Comparison of ENCODE assay signal across 10 mouse cellular contexts in genomic region chr11:84706692-84707091, GRCm38 (mm10).
A peak's percentile ranks its signal among the peaks of the same experiment; 100 is the strongest.
DNase-seq lines count a peak whose midpoint lies in the region; ATAC-seq and TF ChIP-seq lines count a peak whose summit lies in the region.
"Had no signal": no experiment of that assay in that cellular context is flagged by ENCODE, and none has a peak within 500 bp of the region (broad histone marks: within the 10 kb centered on the region; RNA-seq: fewer than 3 reads in every experiment).

No protein-coding gene starts in this region.

- 38% methylated on average over 6 of the region's 6 CpGs for WGBS in kidney, embryonic 15.5 days
- 32% methylated on average over 6 of the region's 6 CpGs for WGBS in midbrain, embryonic 13.5 days

- H3K9me3 ChIP-seq in kidney, embryonic 15.5 days (replicated peaks): no peaks in the 10 kb centered on the region
- no peaks in the 10 kb centered on the region for H3K9me3 ChIP-seq in midbrain, embryonic 13.5 days
- H3K9me3 ChIP-seq: intestine, embryonic 15.5 days; limb, embryonic 15.5 days had no signal

- H3K9ac ChIP-seq in kidney, embryonic 15.5 days: no peak overlapping the region
- no peak overlapping the region for H3K9ac ChIP-seq in midbrain, embryonic 13.5 days (replicated peaks)
- H3K9ac ChIP-seq: intestine, embryonic 15.5 days; limb, embryonic 15.5 days had no signal

- TF ChIP-seq POLR2A in brain, embryonic 14.5 days (IDR thresholded peaks at IDR 0.05; ENCODE audit: borderline replicate concordance, extremely low read depth, insufficient read depth, insufficient read length, poor library complexity, severe bottlenecking): no peak

- intact Hi-C loops in left cerebral cortex, adult 2 months (cut with DNase I): no loop called here

- no peak overlapping the region for H3K4me3 ChIP-seq in kidney, embryonic 15.5 days (replicated peaks)
- H3K4me3 ChIP-seq in midbrain, embryonic 13.5 days (replicated peaks): no peak overlapping the region
- H3K4me3 ChIP-seq in left cerebral cortex, adult 2 months: no peak overlapping the region
- H3K4me3 ChIP-seq: intestine, embryonic 15.5 days; limb, embryonic 15.5 days had no signal

- peak; percentile 13 for DNase-seq in kidney, postnatal 10 days
- peak; percentile 78 for DNase-seq in brain, embryonic 14.5 days (ENCODE audit: low read depth)
- DNase-seq in cerebellum, postnatal 36 days: peak; percentile 29 to 42
- DNase-seq in frontal cortex, postnatal 36 days (ENCODE audit: low spot score in 2 of 2): no peak
- no peak for DNase-seq in left cerebral cortex, adult 2 months (ENCODE audit: extremely low spot score in 1 of 2, low spot score in 2 of 2)

- peaks cover 42% of the 10 kb centered on the region for H3K27me3 ChIP-seq in kidney, embryonic 15.5 days
- peaks cover 52% of the 10 kb centered on the region for H3K27me3 ChIP-seq in midbrain, embryonic 13.5 days
- H3K27me3 ChIP-seq: intestine, embryonic 15.5 days had no signal

- no peaks in the 10 kb centered on the region for H3K36me3 ChIP-seq in kidney, embryonic 15.5 days
- no peaks in the 10 kb centered on the region for H3K36me3 ChIP-seq in midbrain, embryonic 13.5 days
- H3K36me3 ChIP-seq: intestine, embryonic 15.5 days; limb, embryonic 15.5 days had no signal

- no peak overlapping the region for H3K27ac ChIP-seq in kidney, embryonic 15.5 days
- peak overlapping the region; percentile 54 for H3K27ac ChIP-seq in midbrain, embryonic 13.5 days
- H3K27ac ChIP-seq in left cerebral cortex, adult 2 months: no peak overlapping the region
- H3K27ac ChIP-seq: intestine, embryonic 15.5 days; limb, embryonic 15.5 days had no signal

- no peak overlapping the region for H3K4me2 ChIP-seq in kidney, embryonic 15.5 days
- H3K4me2 ChIP-seq in midbrain, embryonic 13.5 days (replicated peaks): no peak overlapping the region
- H3K4me2 ChIP-seq: intestine, embryonic 15.5 days; limb, embryonic 15.5 days had no signal

- H3K4me1 ChIP-seq in kidney, embryonic 15.5 days: peaks cover 28% of the 10 kb centered on the region
- peaks cover 65% of the 10 kb centered on the region for H3K4me1 ChIP-seq in midbrain, embryonic 13.5 days (replicated peaks)

- no peak for ATAC-seq in kidney, embryonic 15.5 days (replicated peaks; ENCODE audit: low FRiP score)
- peak; percentile 29; the same call in 1 of the 2 replicates for ATAC-seq in midbrain, embryonic 13.5 days
- ATAC-seq: activated CD4-positive, CD25-positive, alpha-beta regulatory T cell, adult 4 months; intestine, embryonic 15.5 days had no signal

- TF ChIP-seq CTCF in brain, embryonic 14.5 days (IDR thresholded peaks at IDR 0.05; ENCODE audit: borderline replicate concordance, extremely low read depth, insufficient read depth, insufficient read length): no peak
- TF ChIP-seq CTCF in left cerebral cortex, adult 2 months (IDR thresholded peaks at IDR 0.05): no peak

Comparison
In these comparisons a context has a peak if more than half of its experiments do, and no peak if none do; other contexts are left out.
1. DNase-seq: peak in kidney, postnatal 10 days (single experiment), brain, embryonic 14.5 days (single experiment) and cerebellum, postnatal 36 days (2 of 2); none in frontal cortex, postnatal 36 days (0 of 2) and left cerebral cortex, adult 2 months (0 of 2).